Mouse (Mus musculus): ENCODE measurements around the gene Arntl2. TPM values are rescaled to one million over a fixed set of nuclear protein-coding genes. Genes with fewer than 3 reads are reported as not detected.

Arntl2 gene
- polyA plus RNA-seq, 1 experiment from 2014 or later = 4.2 TPM

- H3K9me3 ChIP-seq (replicated peaks) = no peaks in the 10 kb centered on the region
- no peaks in the 10 kb centered on the region for H3K36me3 ChIP-seq
- peak overlapping the region; percentile 73 for H3K9ac ChIP-seq
- H3K4me3 ChIP-seq (replicated peaks) = peak overlapping the region; percentile 62
- peaks cover 7% of the 10 kb centered on the region; the same call in 1 of the 2 replicates for H3K27me3 ChIP-seq
- 13% methylated on average over 22 of the region's 22 CpGs for WGBS
- ATAC-seq (replicated peaks; ENCODE audit: low FRiP score) = peak; percentile 53
- peak overlapping the region; percentile 93 for H3K4me2 ChIP-seq
- H3K27ac ChIP-seq = no peak overlapping the region
- peaks cover 17% of the 10 kb centered on the region for H3K4me1 ChIP-seq
Observed at GRCm38 (mm10) chr6:146795166-146795923, 510 bp upstream of the Arntl2 start.

GRCm38 (mm10) chr6:146797446-146797845, 1.6 kb downstream of the Arntl2 start:
- ATAC-seq (replicated peaks; ENCODE audit: low FRiP score) = no peak
- no peak overlapping the region for H3K4me3 ChIP-seq (replicated peaks)
- WGBS = 61% methylated on average over 5 of the region's 5 CpGs
- H3K36me3 ChIP-seq = no peaks in the 10 kb centered on the region
- no peak overlapping the region for H3K4me2 ChIP-seq
- H3K27ac ChIP-seq = no peak overlapping the region
- no peak overlapping the region for H3K9ac ChIP-seq
- peaks cover 17% of the 10 kb centered on the region for H3K4me1 ChIP-seq
- peaks cover 7% of the 10 kb centered on the region; the same call in 1 of the 2 replicates for H3K27me3 ChIP-seq
- H3K9me3 ChIP-seq (replicated peaks) = no peaks in the 10 kb centered on the region

GRCm38 (mm10) chr6:146809991-146810390, 14.1 kb downstream of the Arntl2 start:
- 92% methylated on average over 6 of the region's 6 CpGs for WGBS
- Histone ChIP-seq H3K36me3 (no peaks in the 10 kb centered on the region), H3K27ac (no peak overlapping the region), H3K9ac (no peak overlapping the region), H3K4me3 (replicated peaks) (no peak overlapping the region), H3K4me2 (no peak overlapping the region), H3K9me3 (replicated peaks) (no peaks in the 10 kb centered on the region), H3K27me3 (no peaks in the 10 kb centered on the region), H3K4me1 (no peaks in the 10 kb centered on the region)
- ATAC-seq (replicated peaks; ENCODE audit: low FRiP score) = no peak

- no peak overlapping the region for H3K27ac ChIP-seq
- H3K36me3 ChIP-seq = no peaks in the 10 kb centered on the region
- H3K4me3 ChIP-seq (replicated peaks) = no peak overlapping the region
- no peaks in the 10 kb centered on the region for H3K9me3 ChIP-seq (replicated peaks)
- H3K4me1 ChIP-seq = no peaks in the 10 kb centered on the region
- 92% methylated on average over 5 of the region's 5 CpGs for WGBS
- ATAC-seq (replicated peaks; ENCODE audit: low FRiP score) = no peak
- no peak overlapping the region for H3K9ac ChIP-seq
- no peak overlapping the region for H3K4me2 ChIP-seq
- H3K27me3 ChIP-seq = no peaks in the 10 kb centered on the region
Observed at GRCm38 (mm10) chr6:146813007-146813406, 17.2 kb downstream of the Arntl2 start.

GRCm38 (mm10) chr6:146820177-146820965, 24.5 kb downstream of the Arntl2 start:
- no peak overlapping the region for H3K27ac ChIP-seq
- no peak overlapping the region for H3K9ac ChIP-seq
- H3K27me3 ChIP-seq = no peaks in the 10 kb centered on the region
- no peak for ATAC-seq (replicated peaks; ENCODE audit: low FRiP score)
- no peaks in the 10 kb centered on the region for H3K9me3 ChIP-seq (replicated peaks)
- H3K4me3 ChIP-seq (replicated peaks) = no peak overlapping the region
- H3K36me3 ChIP-seq = no peaks in the 10 kb centered on the region
- 70% methylated on average over 29 of the region's 29 CpGs for WGBS
- no peak overlapping the region for H3K4me2 ChIP-seq
- H3K4me1 ChIP-seq = no peaks in the 10 kb centered on the region

GRCm38 (mm10) chr6:146821958-146822357, 26.1 kb downstream of the Arntl2 start:
- ATAC-seq (replicated peaks; ENCODE audit: low FRiP score) = no peak
- Histone ChIP-seq H3K4me1 (no peaks in the 10 kb centered on the region), H3K36me3 (no peaks in the 10 kb centered on the region), H3K4me2 (no peak overlapping the region), H3K27me3 (no peaks in the 10 kb centered on the region), H3K4me3 (replicated peaks) (no peak overlapping the region), H3K9me3 (replicated peaks) (no peaks in the 10 kb centered on the region), H3K9ac (no peak overlapping the region), H3K27ac (no peak overlapping the region)
- 91% methylated on average over 13 of the region's 13 CpGs for WGBS

- ATAC-seq (replicated peaks; ENCODE audit: low FRiP score) = 0 out of 2 replicates have a peak, but pooled peaks have one; percentile 26
- 40% methylated on average over 16 of the region's 16 CpGs for WGBS
Observed at GRCm38 (mm10) chr6:146824727-146825486, 29.1 kb downstream of the Arntl2 start.

GRCm38 (mm10) chr6:146825487-146825773, 29.6 kb downstream of the Arntl2 start:
- Histone ChIP-seq H3K4me1 (no peaks in the 10 kb centered on the region), H3K4me2 (no peak overlapping the region), H3K27me3 (no peaks in the 10 kb centered on the region), H3K27ac (no peak overlapping the region), H3K9ac (no peak overlapping the region), H3K36me3 (no peaks in the 10 kb centered on the region), H3K4me3 (replicated peaks) (no peak overlapping the region), H3K9me3 (replicated peaks) (no peaks in the 10 kb centered on the region)
- ATAC-seq (replicated peaks; ENCODE audit: low FRiP score) = no peak
- WGBS = 86% methylated on average over 1 of the region's 1 CpGs

More at GRCm38 (mm10) chr6:146824727-146825486, 29.1 kb downstream of the Arntl2 start:
- Histone ChIP-seq H3K4me3 (replicated peaks) (no peak overlapping the region), H3K27ac (no peak overlapping the region), H3K36me3 (no peaks in the 10 kb centered on the region), H3K9me3 (replicated peaks) (no peaks in the 10 kb centered on the region), H3K4me1 (no peaks in the 10 kb centered on the region), H3K4me2 (0 out of 2 replicates have a peak overlapping the region, but pooled peaks have one; percentile 31), H3K27me3 (no peaks in the 10 kb centered on the region), H3K9ac (no peak overlapping the region)

GRCm38 (mm10) chr6:146831320-146831719, 35.5 kb downstream of the Arntl2 start:
- Histone ChIP-seq H3K4me1 (no peaks in the 10 kb centered on the region), H3K9me3 (replicated peaks) (no peaks in the 10 kb centered on the region), H3K36me3 (no peaks in the 10 kb centered on the region), H3K4me2 (no peak overlapping the region), H3K4me3 (replicated peaks) (no peak overlapping the region), H3K27me3 (no peaks in the 10 kb centered on the region), H3K27ac (no peak overlapping the region), H3K9ac (no peak overlapping the region)
- 86% methylated on average over 12 of the region's 12 CpGs for WGBS
- ATAC-seq (replicated peaks; ENCODE audit: low FRiP score) = no peak

- Histone ChIP-seq H3K4me1 (no peaks in the 10 kb centered on the region), H3K4me3 (replicated peaks) (no peak overlapping the region), H3K9ac (no peak overlapping the region), H3K4me2 (no peak overlapping the region), H3K9me3 (replicated peaks) (no peaks in the 10 kb centered on the region), H3K27ac (no peak overlapping the region), H3K36me3 (no peaks in the 10 kb centered on the region), H3K27me3 (no peaks in the 10 kb centered on the region)
- ATAC-seq (replicated peaks; ENCODE audit: low FRiP score) = peak; percentile 69
- WGBS = 73% methylated on average over 6 of the region's 6 CpGs
Observed at GRCm38 (mm10) chr6:146833485-146834314, 37.8 kb downstream of the Arntl2 start.

- no peak overlapping the region for H3K27ac ChIP-seq
- no peak overlapping the region for H3K9ac ChIP-seq
- 76% methylated on average over 3 of the region's 3 CpGs for WGBS
- ATAC-seq (replicated peaks; ENCODE audit: low FRiP score) = no peak
- no peaks in the 10 kb centered on the region for H3K9me3 ChIP-seq (replicated peaks)
- H3K4me1 ChIP-seq = no peaks in the 10 kb centered on the region
- no peak overlapping the region for H3K4me3 ChIP-seq (replicated peaks)
- no peaks in the 10 kb centered on the region for H3K27me3 ChIP-seq
- no peaks in the 10 kb centered on the region for H3K36me3 ChIP-seq
- no peak overlapping the region for H3K4me2 ChIP-seq
Observed at GRCm38 (mm10) chr6:146834342-146834741, 38.5 kb downstream of the Arntl2 start.
